Mouse (Mus musculus) CD8-positive naive resting alpha-beta T cell, adult 2 months (primary cell): ENCODE measurements at regions not wholly inside any gene's neighbourhood (a gene's known extent, or its start where the extent isn't known, plus 50 kb on each side); places are given as distances from the start of the nearest gene placed in this dataset.
"Not testable (repeated sequence)": the region's sequence is repeated elsewhere in the genome, so short reads cannot be mapped to it uniquely, and the experiment has no call there.

Experiments used
- DNase-seq, 2 experiments: peaks; one replicate each; pipeline ENCODE4 v3.0.0; 2022; ENCODE audit warnings: low read depth in 2 of 2, low spot score in 2 of 2

DNA sequence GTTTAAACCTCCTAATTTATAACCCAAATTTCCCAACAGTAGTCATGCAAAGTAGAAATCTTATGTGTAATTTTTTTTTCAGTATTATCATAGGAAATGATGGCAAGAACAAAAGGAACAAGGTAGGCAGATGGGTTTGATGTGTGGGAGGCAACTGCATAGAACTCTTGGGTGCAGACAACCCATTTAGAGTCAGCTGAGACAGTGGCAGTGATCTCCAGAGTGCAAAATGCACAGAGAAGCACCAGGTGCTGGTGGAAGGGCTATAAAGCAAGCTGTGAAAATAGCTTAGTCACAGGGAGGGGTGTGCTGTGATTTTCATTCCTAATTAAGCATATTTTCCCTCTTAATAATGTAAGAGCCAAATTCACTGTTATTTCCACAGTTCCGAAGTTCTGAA lies 130.5 kb downstream of the Car2 start:
- DNase-seq, result no peak

DNA sequence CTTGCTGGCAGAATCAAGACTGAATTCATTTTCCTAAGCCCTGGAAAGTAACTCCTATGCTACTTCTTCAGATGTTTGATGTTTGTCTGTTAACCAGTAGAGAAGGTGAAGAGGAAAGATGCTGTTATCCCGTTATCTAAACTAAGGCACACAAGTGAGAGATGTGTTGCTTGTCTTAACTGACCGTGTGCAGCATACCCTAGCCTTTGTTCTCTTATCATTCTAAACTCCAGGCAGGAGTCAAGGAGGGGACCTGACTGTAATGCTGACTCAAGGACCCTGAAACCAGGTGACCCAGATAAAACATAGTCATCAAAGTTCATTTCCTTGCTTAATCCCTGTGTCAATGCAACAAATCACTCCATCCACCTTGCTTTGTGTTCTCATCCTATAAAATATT lies 136.7 kb downstream of the Car2 start:
- DNase-seq, result no peak

DNA sequence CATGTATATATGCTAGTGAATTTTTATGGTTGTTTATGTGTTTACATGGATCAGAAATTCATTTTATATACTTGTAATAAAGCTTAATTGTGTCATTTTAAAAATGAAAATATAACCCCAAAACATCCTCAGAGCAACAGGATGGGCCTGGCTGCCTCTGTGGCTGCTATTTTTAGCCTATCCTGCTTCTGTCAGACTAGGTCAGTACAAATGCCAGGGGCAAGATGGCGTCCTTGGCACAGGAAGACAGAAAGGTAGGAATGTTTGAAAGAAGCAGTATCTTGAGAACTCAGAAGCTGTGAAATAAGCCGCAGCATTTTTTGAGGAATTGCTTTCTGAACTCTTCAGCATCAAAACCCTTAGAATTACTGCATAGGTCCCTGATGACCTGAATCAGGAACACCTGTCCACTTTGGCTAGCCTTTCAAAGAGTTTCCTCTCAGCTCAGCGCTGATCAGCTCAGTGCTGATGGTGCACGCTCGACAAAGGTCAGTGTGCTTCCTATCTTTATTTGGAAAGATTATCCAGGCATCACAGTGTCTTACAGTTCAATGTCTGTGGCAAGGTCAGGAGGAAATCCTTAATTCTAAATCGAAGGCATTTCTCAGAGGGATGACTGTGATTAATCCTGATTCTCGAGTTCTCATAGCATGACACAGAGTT lies 154.9 kb downstream of the Car2 start:
- DNase-seq, result no peak

DNA sequence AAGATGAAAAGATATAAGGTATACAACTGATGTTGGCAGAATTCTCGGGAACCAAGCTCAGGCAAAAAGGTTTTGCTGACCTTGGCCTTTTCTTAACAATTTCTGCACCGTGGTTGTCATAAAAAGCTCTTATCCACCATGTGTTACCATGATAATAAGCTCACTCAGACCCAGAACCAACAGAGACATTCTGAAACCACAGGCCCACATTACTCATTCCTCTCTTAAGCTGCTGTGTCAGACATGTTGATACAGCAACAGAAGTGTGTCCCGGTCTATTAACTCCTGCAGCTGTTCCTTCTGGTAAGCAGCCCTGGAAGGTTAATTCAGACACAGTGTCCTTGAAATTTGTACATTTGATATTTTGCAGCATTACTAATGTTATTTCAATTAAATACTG lies 167.9 kb downstream of the Car2 start:
- DNase-seq, result no peak

DNA sequence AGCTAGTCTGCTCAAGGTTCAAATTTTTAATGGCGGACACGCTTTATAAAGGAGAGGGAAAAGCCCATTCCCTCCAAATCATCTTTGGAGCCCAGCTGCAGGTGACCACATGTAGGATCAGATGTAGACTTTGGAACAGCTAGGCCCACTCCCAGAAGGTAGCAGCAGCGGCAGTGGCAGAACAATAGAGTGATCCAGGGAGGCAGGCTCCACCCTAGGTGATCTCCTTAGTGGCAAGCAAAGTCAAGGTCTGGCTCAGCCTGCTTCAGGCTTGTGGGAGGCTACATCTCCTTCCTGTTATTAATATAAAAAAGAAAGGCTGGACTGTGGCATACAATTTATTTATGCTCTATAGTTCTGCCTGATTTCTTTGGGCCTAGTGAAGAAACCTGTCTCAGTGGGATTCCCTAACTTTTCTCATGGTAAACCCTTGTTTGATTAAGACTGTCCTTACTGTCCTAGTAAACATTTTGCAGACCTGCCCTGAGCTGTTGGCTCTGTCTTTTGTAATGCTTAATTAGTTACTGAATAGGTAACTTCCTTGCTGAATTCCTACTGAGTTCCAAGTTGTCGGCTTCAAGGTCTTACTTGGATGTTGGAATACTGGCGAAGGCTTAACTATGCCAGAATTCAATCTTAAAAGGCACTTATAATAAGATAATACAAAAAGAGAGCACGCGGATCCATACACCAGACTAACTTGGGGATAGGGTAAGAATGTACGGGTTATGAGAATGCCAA lies 169.6 kb downstream of the Car2 start:
- not testable (repeated sequence) for DNase-seq

DNA sequence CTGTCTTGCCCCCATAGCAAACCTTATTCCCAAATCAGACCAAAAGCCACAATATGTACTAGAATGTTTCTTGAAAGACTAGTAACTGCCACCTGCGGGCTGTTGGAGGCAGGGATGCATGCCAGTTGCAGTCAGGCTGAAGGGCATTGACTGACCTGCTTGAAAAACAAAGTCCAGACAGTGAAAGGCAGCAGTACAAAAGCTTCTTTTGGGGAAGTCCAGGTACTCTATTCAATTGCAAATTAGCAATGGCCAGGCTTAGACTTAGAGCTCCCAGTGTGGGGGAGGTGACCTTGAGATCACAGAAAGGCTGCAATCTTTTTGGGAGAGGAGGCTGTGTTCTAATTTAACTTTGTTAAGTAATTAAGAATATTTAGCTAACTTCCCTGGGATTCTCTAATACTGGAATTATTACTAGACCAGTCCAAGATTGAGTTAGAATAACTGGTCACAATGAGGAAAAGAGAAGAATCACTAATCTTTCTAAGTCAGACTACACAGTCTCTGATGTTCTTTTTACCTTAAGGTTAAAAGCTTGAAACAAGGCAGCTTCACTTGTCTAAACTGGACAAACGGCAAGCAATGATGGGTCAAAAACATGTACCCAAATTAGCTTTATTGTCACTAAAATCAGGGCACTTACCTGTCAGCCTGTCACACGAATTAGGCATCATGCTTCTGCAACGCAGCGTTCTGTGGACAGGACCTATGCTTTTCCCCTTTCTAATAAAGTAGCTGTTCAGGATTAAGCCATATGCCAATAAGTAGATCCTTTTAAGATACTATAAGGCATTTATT lies 170.9 kb downstream of the Car2 start:
- DNase-seq, result not testable (repeated sequence)

DNA sequence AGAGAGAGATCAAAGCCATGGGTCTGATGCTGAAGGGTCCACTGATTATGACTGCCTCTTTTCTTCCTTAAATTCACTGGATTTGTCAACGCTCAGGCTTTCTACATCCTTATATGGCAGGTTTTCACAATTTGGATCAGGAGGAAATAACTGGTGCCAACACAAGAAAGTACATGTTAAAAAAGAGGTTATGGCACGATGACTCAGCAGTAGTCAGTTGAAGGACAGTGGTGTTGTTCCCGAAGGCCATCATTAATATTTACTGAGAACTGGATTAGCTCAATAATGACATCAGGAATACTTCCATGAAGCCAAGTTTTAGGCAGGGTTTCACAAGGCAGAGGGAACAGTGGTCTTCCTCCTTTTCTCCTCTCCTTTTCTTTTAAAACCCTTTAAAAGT lies 179.6 kb downstream of the Car2 start:
- no peak for DNase-seq

DNA sequence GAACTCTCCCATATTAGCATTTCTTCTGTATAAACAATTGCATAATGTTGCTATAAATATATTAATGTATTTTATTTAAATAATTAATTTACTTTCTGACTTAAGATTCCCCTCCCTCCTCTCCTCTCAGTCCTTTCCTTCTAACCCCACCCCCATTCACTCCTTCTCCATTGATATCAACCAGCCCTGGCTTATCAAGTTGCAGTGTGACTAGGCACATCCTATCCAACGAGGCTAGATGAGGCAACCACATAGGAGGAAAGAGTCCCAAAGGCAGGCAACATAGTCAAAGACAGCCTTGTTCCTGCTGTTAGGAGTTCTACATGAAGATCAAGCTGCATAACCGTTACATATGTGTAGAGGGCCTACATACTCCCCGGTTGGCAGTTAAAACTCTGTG lies 182.2 kb downstream of the Car2 start:
- no peak for DNase-seq

DNA sequence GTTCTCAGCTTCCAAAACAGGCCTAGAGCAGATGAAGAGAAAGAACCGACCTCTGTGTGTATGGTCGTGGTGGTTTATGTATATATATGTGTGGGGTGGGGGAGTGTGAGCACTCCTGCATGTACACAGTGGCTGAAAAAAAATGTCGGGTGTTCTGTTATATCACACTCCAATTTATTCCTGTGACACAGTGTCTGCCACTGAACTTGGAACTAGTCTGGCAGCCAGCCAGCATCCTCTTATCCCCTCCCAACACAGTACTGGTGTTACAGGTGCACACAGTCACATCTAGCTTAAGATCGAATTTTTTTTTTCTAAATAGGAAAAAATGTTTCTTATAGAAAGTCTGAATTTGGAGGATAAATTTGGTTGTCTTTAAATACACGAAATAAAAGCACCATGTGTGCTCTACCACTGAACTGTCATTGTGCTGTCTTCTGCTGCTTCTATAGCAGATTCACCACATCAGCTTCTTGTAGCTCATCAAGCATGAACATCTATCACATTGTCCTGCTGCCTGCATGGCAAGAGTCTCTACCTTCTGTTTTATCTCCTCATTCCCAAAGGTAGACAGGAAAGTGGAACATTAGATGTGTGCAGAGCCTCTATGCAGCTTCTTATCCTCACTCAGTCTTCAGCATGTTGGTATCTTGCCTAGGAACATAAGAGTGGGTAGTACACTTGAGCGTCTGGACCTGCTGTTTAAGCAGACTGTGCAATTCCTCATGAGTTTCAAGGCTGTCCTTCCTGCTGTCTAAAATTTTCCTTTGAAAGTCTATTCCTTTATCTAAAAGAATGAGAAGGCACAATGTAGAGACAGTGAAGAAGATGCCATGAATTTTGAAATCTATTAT lies 185.2 kb downstream of the Car2 start:
- no peak for DNase-seq

DNA sequence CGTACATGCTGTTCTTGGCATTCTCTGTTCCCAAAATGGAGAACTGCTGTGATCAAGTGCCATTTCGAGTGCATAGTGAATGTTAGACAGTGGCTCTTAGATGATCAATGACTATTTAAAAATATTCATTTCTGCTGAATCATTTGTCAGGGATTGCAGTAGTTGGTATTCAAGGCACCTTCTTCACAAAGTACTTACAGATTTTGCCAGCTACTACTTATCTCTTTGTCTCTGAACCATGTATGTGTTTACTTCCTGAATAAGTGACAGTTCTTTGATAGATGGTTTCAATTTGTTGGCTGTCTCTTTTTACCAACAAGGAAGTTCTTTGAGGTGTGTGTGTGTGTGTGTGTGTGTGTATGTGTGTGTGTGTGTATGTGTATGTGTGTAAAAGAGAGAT lies 187.3 kb downstream of the Car2 start:
- DNase-seq, result no peak

DNA sequence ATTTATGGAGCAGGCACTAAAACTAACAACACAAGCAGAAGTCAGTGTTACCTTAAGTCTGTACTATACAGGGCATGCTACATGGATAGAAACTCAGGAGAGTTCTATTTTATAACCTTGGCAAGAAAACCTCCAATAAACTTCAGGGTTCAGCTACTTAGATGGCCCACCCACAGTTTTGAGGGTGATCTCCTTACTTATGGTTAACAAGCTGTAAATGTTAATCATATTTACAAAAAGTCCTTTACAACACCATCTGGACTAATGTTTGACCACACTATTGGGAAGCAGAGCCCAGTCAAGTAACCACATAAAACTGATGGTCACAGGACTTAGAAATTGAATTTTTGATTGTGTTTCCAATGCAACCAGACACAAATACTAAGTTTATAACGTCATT lies 187.8 kb downstream of the Car2 start:
- no peak for DNase-seq

DNA sequence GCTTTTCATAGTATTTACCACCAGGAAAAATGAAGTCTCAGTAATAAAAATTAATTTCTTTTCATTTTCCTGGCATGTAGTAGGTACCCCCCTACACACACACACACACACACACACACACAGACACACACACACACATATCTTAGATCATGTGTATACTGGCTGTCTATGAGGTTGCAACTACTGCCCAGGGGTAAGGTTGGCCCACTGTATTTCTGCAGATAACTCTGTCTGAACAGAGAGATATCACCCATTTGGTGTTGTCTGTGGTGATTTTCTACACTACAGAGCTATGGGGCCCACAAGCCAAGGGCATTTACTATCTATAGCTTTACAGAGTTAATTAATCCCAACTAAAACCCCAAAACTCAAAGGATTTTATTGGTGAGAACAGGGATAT lies 188.9 kb downstream of the Car2 start:
- no peak for DNase-seq

DNA sequence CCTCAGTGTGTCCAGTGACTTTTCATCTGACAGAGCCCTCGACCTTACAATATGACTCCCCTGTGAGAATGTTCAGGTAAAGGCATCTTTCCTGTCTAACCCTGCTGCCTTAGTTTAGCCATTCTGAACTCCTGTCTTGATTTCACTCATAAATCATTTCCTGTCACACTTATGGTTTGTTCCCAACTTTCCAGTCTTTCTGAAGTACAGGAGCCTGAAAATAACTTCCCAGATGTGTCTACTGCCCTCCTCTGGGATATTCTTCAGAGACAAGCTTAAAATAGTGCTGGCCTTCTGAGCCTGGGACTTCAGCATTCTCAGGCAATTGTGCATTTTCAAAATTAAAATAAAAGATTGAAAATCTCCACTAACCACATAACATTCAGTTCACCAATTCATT lies 204.1 kb downstream of the Car2 start:
- DNase-seq, result no peak

DNA sequence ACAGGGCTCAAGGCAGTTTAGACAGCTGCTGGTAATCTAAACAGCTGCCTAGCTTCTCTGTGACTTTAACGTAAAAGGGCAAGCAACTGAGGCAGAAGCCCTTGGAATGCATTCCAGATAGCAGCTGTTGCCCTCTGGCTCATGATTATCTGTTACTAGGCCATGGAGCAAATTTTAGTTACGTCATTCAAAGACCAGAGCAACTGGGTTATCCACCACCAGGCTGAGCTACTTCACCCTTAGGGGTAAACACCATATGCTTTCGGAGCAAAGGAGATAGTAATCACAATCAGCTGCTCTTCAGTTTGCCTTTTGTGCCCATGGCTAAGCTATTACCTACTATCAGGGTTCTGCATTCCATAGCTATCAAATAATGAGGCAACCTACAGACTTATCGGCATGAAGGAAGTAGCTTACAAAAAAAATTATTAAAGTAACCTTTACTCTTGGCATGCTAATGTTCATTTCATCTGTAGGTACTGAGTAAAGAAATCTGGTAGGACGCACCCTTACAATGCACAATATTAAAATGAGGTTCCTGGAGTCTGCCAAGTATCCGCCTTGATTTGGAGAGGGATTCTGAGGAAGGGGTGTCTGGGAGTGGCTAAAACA lies 212.2 kb downstream of the Car2 start:
- no peak for DNase-seq

DNA sequence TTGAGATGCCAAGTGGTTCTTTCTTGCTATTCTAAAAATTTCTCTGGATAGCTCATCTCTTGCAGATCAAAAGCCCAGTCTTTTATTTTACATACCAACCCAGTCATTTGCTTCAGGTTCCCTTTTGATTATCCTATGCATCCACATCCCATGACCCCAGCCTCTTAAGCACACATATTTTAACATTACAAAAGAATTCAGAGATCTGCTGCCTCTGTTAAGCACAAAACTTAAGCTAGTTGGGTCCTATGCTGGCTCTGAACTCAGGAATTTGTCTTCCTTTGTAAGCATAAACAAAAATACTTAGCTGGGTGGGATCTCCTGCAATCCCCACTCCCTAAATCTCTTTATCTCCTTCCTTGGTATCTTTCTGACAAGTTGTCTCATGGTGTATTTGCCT lies 212.9 kb downstream of the Car2 start:
- DNase-seq, result no peak

DNA sequence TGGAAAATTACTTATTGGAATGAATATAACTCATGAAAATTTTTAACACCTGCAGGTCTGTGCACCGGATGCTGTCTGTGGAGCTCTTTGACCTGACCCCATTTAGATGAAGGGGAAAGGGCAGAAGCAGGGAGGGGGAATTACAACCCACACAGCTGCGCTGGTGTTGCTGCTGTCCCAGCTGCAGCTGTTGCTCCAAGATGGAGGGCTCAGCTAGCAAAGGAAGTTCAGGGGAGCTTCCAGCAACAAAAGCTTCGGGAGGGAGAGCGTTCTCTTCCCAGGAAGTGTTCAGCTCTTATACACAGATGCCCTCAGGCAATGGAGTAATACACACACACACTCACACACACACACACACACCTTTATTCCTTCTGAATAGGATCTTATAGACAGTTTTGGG lies 219.6 kb downstream of the Car2 start:
- no peak for DNase-seq

DNA sequence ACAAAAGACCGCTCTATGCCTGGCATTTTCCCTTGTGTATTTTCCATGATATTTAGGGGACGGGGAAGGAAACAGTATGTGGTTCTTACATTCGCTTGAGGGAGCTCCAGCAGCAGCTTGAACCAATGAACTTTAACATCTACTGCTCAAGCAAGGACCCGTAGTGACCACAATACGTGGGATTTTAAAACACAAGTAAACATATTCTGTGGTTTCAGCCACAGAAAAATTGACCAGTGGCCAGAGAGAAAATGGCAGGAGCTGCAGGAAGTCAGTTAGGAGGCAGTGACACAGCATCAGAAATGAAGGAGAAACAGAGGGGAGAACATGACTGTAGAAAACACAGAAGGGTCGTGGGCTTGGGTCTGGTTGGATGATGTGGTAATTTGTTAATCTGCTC lies 220.2 kb downstream of the Car2 start:
- DNase-seq, result no peak

DNA sequence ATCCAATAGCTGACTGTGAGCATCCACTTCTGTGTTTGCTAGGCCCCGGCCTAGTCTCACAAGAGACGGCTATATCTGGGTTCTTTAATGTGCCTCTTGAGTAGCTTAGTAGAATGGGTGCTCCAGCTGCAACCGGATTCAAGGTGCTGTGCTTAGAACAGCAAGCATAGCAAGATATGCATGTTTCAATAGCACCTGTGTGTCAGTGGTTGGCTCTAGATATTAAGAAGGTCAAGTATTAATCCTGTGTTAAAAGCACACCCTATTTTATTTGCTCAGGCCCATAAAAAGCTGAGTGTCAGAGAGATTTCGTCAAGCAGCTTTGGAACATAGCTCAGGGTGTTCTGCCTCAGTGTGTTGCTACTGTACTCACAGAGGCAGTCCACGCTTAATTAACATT lies 221.2 kb downstream of the Car2 start:
- no peak for DNase-seq

DNA sequence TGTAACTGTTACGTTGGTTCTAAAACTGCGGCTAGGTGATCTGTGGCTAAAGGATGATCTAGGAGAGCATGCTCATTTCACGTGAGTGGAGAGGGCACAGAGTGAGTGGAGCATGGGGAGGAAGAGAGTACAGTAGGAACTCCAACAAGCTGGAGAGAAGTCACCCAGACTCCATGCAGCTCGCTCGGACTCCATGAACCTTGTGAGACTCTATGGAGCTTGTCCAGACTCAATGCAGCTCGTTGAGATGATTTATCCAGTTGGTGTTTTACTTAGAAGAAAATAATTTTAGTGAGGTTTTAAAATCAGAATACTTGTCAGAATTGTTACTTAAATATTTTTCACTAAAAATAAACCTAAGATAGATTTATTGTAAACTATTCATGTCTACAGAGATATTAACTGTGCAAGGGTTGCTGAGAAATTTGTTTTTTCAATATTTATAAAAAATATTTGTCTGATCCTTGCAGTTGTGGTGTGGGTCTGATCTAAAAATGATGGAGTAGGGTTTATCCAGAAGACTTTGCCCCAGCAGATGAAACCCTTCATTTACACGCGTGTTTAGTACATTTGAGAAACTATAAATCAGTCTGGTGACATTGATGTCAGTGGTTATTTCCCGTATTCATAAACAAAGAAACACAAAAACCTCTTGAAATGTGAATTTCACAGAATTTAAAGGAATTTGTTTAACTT lies 222.3 kb downstream of the Car2 start:
- no peak for DNase-seq

DNA sequence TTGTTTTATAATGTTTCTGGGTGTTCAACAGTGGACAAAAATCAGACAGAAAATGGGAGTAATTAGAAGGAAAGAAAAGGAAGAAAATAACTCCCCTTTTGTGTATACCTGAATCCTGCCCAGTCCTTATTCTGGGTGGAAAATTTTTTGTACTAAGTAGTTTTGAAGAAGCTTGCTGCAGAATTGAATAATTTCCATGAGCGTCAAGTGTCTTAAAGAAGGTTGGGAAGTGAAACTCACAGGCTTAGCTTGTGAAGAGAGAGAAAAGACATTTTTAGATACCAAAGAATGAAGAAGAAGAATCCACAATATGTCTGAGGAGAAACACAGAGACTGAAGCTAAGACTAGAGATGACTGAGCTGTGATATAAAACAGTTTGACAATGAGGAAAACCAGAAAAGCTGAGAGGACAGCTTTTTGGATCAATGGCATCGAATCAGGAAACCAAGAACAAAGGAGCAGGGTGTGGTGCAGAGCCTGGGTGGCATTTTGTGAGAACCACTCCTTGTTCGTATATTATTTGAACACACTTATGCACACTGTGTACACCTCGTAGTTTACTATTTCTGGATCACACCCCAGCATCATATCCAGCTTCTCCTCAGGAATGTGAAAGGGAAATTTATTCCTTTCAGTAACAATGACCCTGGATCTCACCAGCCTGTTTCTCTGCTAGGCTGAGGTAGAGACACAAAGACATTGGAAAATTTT lies 221.9 kb downstream of the Gm9733 start:
- DNase-seq, result no peak
